Mouse (Mus musculus) cerebellum, postnatal 4 days (tissue): Measurements from ENCODE around the gene Inava.
A peak's percentile ranks its signal among the peaks of the same experiment; 100 is the strongest.

ENCODE experiments used
- DNase-seq, 2 experiments: peaks; one replicate each; pipeline ENCODE4 v3.0.0; 2022; ENCODE audit warnings: low spot score in 2 of 2, mixed read lengths in 1 of 2

Inava gene

DNA sequence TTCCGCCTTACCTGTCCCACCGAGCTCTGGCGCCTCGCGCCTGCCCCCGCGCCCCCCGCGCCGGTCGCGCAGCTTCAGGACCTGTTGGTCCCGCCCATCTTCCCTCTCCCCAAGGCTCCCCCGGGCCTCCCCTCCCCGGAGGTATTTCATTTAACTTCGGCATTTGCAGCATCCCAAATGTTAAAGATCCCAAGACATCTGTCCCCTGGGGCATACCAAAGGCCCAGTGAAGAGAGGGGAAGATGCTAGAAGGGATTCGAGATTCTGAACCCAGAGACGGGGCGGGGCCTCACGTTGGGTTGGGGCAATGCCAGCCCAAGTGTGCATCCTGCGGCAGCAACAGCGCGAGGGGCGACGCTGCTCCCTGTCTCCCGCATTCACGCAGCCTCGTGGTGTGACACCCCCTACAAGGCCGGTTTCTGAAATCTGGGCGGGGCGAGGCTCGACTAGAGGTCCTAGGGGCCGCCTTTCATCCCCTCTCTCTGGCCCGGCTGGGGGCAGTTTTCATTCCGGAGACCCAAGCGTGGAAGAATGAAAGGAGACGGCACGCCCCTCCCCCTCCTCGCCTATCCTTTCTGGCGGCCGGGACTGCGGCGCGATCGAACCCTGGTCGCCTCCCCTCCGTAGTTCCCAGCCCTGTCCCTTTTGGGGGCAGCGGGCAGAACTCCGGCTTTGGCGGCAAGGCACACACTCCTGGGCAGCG, at the start of gene Inava:
Gene Inava, minus strand, starts transcription at position 373 of the 703 bp plus-strand sequence.
- DNase-seq = peak; percentile 43 to 61

DNA sequence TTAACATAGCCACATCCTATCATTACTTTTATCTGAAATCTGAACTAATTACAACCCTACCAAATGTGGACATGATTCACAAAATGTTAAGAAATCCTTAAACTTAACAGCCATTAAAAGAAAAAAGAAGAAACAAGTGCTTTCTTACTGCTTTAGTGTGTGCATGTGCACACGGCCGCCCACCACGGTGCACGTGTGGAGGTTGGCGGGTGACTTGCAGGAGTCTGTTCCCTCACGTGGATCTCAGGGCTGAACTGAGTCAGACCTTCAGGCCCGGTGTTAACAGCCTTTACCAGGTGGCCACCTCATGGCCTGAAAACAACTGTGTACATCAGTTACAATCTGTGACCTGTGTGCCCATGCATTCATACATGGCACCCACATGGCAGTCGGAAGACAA, 43.3 kb upstream of the Inava start:
- DNase-seq = no peak

GRCm38 (mm10) chr1:136268224-136268623, 34.2 kb upstream of the Inava start:
- DNase-seq = no peak

DNA sequence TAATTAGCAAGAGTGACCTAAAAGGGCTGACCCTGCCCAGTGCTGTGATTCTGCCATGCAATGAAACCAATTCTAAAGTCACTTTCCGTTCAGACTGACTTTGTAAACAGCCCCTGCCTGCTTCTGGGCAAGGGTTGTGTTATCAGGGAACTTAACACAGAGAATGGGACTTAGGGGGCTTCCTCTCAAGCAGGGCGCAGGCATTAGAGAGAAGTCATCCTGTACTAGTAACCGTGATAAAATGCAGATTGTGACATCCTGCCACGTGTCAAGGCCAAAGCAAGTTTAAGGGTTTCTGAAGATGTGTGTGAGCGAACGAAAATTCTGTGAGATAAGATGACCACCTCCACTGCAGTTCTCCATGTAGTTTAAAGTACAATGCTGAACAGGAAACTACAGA, 32.1 kb upstream of the Inava start:
- no peak for DNase-seq

- DNase-seq = no peak
Observed at GRCm38 (mm10) chr1:136263355-136263754, 29.3 kb upstream of the Inava start.

DNA sequence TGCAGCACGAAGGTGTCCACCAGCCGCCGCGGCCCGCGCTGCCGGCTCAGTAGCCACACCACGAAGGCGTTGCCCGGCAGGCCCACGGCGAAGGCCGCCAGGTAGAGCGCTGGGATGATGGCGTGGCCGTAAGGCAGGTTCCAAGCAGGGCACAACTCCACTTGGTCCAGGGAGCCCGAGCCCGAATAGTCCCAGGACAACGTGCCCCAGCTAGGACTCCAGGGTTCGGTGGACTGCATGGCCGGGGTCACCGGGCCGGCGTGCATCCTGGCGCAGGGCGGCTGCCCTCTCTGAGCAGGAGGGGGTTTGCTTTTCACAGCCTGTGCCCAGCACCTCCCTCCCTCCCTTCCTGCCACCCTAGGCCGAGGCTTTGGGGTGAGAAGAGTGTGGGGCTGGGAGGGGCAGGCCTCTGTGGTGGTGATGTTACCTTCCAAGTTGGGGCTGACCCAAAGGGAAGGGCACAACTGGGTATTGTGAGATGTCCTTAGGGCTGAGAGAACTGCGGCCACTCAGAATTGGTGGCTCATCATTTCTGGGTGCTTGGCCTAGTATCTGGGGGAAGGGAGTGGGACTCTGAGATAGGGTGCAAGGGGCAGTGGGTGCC, 26.7 kb upstream of the Inava start, which contains the start of gene Gpr25:
Gene Gpr25, minus strand, starts transcription at position 239 of the 604 bp plus-strand sequence.
- DNase-seq = no peak

DNA sequence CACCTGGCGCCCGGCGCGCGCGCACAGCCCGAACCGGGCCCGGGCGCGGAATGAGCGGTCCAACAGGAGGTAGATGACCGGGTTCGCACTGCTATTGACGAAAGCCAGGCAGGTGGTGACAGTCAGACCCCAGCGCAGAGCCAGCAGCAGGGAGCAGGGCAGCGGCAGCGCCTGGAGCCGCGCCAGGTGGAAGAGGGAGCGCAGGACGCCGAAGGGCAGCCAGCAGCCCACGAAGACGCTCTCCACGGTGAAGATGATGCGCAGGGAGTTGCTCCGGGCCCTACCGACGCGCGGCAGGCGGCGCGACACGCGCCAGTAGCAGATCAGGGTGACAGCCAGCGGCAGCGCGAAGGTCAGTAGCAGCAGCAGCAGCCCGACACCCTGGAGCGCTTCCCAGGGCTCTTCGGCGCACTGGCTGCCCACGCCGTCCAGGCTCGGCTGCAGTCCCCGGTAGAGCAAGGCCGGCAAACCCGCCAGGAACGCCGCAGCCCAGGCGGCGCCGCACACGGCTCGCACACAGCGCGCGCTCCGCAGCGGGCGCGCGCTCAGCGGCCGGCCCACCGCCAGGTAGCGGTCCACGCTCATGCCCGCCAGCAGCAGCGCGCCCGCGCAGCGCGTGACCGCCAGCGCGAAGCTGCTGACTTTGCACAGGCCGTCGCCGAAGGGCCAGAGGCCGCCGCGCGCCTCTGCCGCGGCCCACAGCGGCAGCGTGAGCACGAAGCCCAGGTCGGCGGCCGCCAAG, 26.0 kb upstream of the Inava start:
- peak; percentile 43 to 68 for DNase-seq

DNA sequence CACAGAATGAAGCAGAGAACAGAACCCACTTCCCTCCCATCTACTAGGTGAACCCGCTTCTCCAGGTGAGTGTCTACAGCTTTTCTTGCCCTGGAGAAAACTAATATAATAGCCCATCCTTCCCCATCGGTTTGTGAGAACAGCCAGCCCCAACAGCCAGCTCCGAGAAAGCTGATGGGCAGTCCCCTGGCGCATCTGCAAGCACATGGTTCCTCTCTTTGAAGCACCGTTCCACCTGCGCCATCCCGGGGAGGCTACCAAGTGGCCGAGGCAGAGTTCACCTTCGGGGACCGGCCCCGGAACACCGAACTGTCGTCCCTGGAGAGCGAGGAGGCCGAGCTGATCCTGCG, 25.5 kb upstream of the Inava start:
- DNase-seq = no peak

GRCm38 (mm10) chr1:136258495-136258894, 24.4 kb upstream of the Inava start:
- no peak for DNase-seq

- no peak for DNase-seq
Observed at GRCm38 (mm10) chr1:136255657-136256056, 21.6 kb upstream of the Inava start.

GRCm38 (mm10) chr1:136255174-136255573, 21.1 kb upstream of the Inava start:
- no peak for DNase-seq

GRCm38 (mm10) chr1:136254503-136255065, 20.5 kb upstream of the Inava start:
- DNase-seq = no peak

DNA sequence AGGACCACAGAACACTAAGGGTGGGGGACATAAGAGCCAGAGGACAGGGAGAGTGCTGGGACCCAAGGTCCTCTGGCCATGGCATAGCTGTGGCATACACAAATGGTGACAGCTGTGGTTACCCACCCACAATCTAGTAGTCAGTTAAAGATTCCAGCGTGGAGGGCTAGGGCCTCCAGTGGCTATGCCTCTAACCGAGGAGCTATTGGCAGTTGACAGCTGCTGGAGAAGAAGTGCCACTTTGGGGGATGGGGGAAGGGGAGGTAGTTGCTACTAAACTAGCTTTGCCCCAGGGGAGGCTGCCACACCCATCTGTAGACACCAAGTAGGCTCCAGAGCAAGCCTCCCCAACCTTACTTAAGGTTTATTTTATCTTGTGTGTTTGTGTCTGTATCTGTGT, 19.4 kb upstream of the Inava start:
- DNase-seq = no peak

GRCm38 (mm10) chr1:136249662-136250061, 15.6 kb upstream of the Inava start:
- DNase-seq = no peak

DNA sequence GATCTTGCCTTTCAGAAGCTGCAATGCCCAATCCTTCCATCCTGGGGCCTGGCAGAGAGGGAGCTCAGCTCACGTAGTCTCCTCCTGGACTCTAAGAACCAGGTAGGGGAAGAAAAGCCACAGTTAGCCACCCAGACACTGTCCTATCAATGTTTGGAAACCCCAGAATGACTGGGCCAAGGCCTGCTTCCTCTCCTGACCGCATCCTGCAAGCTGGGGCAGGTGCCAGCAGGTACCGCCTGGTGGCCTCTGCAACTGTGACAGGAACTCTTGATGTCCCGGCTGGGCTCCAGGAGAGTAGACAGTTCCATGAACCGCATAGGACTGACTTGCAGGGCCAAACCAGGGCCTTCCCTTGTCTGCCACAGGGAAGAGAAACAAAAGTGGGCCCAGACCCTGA, 13.3 kb upstream of the Inava start:
- DNase-seq = no peak

DNA sequence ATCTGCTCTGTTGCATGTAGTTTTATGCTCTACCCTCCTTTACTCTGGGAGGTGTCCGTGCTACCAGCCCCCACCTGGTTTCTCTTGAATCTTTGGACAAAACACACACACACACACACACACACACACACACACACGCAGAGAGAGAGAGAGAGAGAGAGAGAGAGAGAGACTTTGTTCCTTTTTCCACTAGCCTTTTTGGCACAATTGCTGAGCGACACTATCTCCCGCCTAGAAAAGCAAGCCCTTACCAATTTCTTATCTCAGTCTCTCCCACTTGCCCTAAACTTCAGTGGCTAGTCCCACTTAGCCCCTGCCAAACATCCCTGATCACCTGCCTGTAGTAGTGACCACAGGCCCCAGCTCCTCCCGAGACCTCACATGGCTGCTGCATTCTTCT, 10.4 kb upstream of the Inava start:
- DNase-seq = no peak

DNA sequence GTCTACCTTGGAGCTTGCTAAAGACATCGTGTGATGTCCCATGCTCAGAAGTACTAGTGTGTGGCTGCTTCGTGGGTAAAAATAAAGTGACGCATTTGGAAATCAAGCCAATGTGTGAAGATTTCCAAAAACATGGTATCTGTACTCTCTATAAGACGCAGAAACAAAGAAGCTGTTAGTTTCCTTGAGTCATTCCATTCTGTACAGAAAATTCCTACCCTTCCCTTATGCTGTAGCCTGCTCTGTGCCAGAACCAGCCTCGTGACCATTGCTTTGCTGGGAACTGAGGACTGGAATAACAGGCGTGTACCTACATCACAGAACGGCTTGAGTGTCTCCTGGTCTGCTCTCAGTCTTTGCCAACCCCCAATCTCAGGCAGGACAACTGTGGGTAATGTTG, 7.7 kb upstream of the Inava start:
- no peak for DNase-seq

DNA sequence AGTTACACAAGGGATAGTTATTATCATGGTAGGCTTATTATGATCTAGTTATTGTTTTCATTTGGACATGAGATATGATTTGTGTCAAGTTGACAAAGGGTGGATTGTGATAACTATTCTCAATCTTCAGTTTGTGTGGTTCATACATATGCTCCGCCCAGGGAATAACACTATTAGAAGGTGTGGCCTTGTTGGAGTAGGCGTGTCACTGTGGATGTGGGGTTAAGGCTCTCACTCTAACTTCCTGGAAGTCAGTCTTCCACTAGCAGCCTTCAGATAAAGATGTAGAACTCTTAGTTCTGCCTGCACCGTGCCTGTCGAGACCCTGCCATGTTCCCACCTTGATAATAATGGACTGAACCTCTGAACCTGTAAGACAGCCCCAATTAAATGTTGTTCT, 4.4 kb upstream of the Inava start:
- no peak for DNase-seq

GRCm38 (mm10) chr1:136234595-136235092, 580 bp upstream of the Inava start:
- DNase-seq = no peak

DNA sequence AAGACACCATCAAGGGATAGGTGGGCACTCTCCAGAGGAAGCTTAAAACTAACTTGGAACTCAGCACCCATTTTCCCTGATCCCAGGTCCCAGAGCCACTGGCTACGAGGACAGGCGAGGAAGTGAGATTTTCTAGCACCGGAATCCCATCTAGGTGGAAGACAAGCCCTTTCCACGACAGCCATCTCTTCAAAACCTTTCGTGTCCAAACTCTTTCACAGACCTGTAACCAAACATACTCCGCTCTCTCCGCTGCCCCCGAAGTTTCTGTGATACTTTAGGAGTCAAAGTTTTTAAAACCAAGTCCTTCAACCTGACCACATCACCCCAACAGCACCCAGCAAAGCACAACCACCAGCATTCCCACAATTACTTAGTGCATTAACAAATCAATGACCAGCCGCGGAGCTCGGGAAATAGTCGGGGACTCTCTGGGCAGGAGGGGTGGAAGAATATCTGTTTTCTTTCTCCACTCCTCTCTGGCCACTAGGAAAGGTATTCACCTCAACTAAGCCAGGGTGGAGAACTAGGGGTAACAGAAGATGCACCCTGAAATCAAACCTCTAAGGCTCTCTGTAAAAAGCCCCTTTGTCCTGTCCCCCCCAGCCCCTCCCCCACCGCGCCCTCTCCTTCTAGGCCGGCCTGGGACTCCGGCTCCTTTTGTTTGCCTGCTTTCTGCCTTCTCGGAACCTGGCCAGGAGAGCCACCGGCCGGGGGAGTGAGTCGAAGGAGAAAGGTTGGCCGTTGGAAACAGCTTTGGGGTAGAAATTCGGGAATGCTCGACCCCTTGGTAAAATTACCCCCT, 876 bp downstream of the Inava start:
- DNase-seq = no peak

DNA sequence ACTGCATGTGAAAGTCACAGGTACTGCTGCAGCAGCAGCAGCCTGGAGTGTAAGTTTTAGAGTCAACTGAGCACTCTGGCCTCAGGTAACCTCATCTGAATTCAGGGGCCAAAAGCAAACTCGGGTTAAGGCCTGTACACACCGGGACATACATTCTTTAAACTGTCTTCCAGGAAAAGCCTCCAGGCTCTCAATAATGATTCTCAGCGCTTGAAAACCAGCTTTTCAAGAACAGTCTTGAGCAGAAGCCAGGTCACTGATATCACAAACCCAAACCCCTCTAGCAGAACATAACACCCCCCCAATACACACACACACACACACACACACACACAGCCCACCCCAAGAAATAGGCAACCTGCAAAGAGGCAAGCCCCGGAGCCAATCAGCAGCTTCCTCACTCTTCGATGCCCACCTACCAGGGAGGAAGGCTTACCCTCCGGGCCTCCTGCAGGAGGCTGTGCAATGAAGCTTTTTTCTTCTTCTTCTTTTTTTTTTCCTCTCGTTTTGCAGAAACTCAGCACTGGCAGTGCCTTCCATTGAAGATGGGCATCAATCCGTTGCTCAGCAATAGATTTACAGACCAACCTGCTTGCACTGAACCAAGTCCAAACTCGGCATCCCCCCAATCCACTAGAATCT, 1.7 kb downstream of the Inava start:
- no peak for DNase-seq
